Mouse (Mus musculus) E14TG2a.4 (cell line): ENCODE measurements around the gene Timm23.
"Not testable (repeated sequence)": the region's sequence is repeated elsewhere in the genome, so short reads cannot be mapped to it uniquely, and the experiment has no call there.

Source experiments
- H3K27me3 ChIP-seq: 2 replicates; pipeline ENCODE4 v1.6.1; 2014; ENCODE audit warnings: low read length, control low read depth; ENCODE audit not compliant: insufficient read depth
- H3K36me3 ChIP-seq: 2 replicates; pipeline ENCODE4 v1.6.1; 2014; ENCODE audit warnings: low read length, control low read depth; ENCODE audit not compliant: insufficient read depth
- H3K4me1 ChIP-seq: replicated peaks from 2 replicates; pipeline ENCODE4 v1.6.1; 2014; ENCODE audit warnings: low read depth, low read length, control low read depth
- H3K4me3 ChIP-seq: replicated peaks from 2 replicates; pipeline ENCODE4 v1.5.1; 2014; ENCODE audit warnings: mild to moderate bottlenecking, low read length
- H3K9me3 ChIP-seq: 2 replicates; pipeline ENCODE4 v1.6.1; 2014; ENCODE audit warnings: low read length, control low read depth
- CTCF ChIP-seq: conservative IDR thresholded peaks from 2 replicates; pipeline ENCODE4 v1.5.1; 2014; ENCODE audit warnings: low read length
- NANOG ChIP-seq: IDR thresholded peaks from 2 replicates; pipeline ENCODE4 v1.6.1; 2014; ENCODE audit warnings: borderline replicate concordance, low read length, mixed read lengths
- POU5F1 ChIP-seq: IDR thresholded peaks from 2 replicates; pipeline ENCODE4 v1.6.1; 2014; ENCODE audit warnings: low read length, borderline replicate concordance

Timm23 gene

GRCm38 (mm10) chr14:32201791-32202451, at the start of gene Timm23, which contains the start of gene Parg:
Gene Timm23, minus strand, starts transcription at chr14:32201898.
Gene Parg, plus strand, starts transcription at chr14:32201949.
- Histone ChIP-seq H3K4me1 (peaks cover 47% of the 10 kb centered on the region), H3K9me3 (no peaks in the 10 kb centered on the region), H3K36me3 (peaks cover 32% of the 10 kb centered on the region), H3K4me3 (peak within 1 kb of the TSS; percentile 99), H3K27me3 (no peaks in the 10 kb centered on the region)
- TF ChIP-seq NANOG = no peak
- TF ChIP-seq POU5F1 = no peak
- no peak for TF ChIP-seq CTCF

GRCm38 (mm10) chr14:32249616-32250015, 47.9 kb upstream of the Timm23 start:
- Histone ChIP-seq H3K4me3 (no peak overlapping the region), H3K4me1 (no peaks in the 10 kb centered on the region; the same call in 1 of the 2 replicates), H3K36me3 (peaks cover 40% of the 10 kb centered on the region), H3K9me3 (no peaks in the 10 kb centered on the region), H3K27me3 (no peaks in the 10 kb centered on the region)
- TF ChIP-seq POU5F1 (no peak), CTCF (no peak), NANOG (no peak)

GRCm38 (mm10) chr14:32246019-32246418, 44.3 kb upstream of the Timm23 start:
- H3K9me3 ChIP-seq = no peaks in the 10 kb centered on the region
- TF ChIP-seq NANOG = no peak
- TF ChIP-seq CTCF = no peak
- no peak for TF ChIP-seq POU5F1
- H3K4me3 ChIP-seq = no peak overlapping the region
- peaks cover 48% of the 10 kb centered on the region for H3K36me3 ChIP-seq
- H3K27me3 ChIP-seq = no peaks in the 10 kb centered on the region
- no peaks in the 10 kb centered on the region; the same call in 1 of the 2 replicates for H3K4me1 ChIP-seq

- H3K27me3 ChIP-seq = no peaks in the 10 kb centered on the region
- H3K4me3 ChIP-seq = no peak overlapping the region
- peaks cover 51% of the 10 kb centered on the region for H3K36me3 ChIP-seq
- H3K4me1 ChIP-seq = peaks cover 2% of the 10 kb centered on the region; the same call in 1 of the 2 replicates
- H3K9me3 ChIP-seq = no peaks in the 10 kb centered on the region
- TF ChIP-seq POU5F1 = no peak
- TF ChIP-seq CTCF = no peak; the same call in 1 of the 2 replicates
- TF ChIP-seq NANOG = no peak
Observed at GRCm38 (mm10) chr14:32242401-32242800, 40.7 kb upstream of the Timm23 start.

- peaks cover 10% of the 10 kb centered on the region for H3K4me1 ChIP-seq
- no peaks in the 10 kb centered on the region for H3K27me3 ChIP-seq
- no peak overlapping the region for H3K4me3 ChIP-seq
- TF ChIP-seq CTCF = peak; percentile 48
- TF ChIP-seq NANOG = no peak
- no peaks in the 10 kb centered on the region for H3K9me3 ChIP-seq
- H3K36me3 ChIP-seq = peaks cover 37% of the 10 kb centered on the region
Observed at GRCm38 (mm10) chr14:32228996-32229395, 27.3 kb upstream of the Timm23 start.

GRCm38 (mm10) chr14:32226601-32227000, 24.9 kb upstream of the Timm23 start:
- TF ChIP-seq POU5F1 = no peak
- H3K36me3 ChIP-seq = peaks cover 43% of the 10 kb centered on the region
- peaks cover 7% of the 10 kb centered on the region for H3K4me1 ChIP-seq
- H3K27me3 ChIP-seq = no peaks in the 10 kb centered on the region
- H3K4me3 ChIP-seq = no peak overlapping the region
- no peaks in the 10 kb centered on the region for H3K9me3 ChIP-seq

GRCm38 (mm10) chr14:32201354-32201753, 344 bp downstream of the Timm23 start:
- Histone ChIP-seq H3K4me1 (peaks cover 51% of the 10 kb centered on the region), H3K9me3 (no peaks in the 10 kb centered on the region), H3K4me3 (peak overlapping the region; percentile 99), H3K27me3 (no peaks in the 10 kb centered on the region), H3K36me3 (peaks cover 38% of the 10 kb centered on the region)
- no peak for TF ChIP-seq POU5F1
- TF ChIP-seq NANOG = no peak
- TF ChIP-seq CTCF = no peak

GRCm38 (mm10) chr14:32193557-32193956, 8.1 kb downstream of the Timm23 start:
- not testable (repeated sequence) for H3K9me3 ChIP-seq, H3K4me3 ChIP-seq, H3K27me3 ChIP-seq
- Histone ChIP-seq H3K4me1 (peaks cover 55% of the 10 kb centered on the region), H3K36me3 (peaks cover 97% of the 10 kb centered on the region)

- Histone ChIP-seq H3K4me3 (no peak overlapping the region), H3K36me3 (peaks cover 97% of the 10 kb centered on the region), H3K27me3 (no peaks in the 10 kb centered on the region), H3K4me1 (peaks cover 46% of the 10 kb centered on the region), H3K9me3 (no peaks in the 10 kb centered on the region)
- no peak for TF ChIP-seq POU5F1
- no peak for TF ChIP-seq NANOG
- peak; percentile 46 for TF ChIP-seq CTCF
Observed at GRCm38 (mm10) chr14:32192437-32192836, 9.3 kb downstream of the Timm23 start.
